Mouse (Mus musculus) gastrocnemius, postnatal 14 days (tissue): ENCODE results near the gene Endov. TPM values are rescaled to one million over a fixed set of nuclear protein-coding genes. Genes with fewer than 3 reads are reported as not detected.

ENCODE experiments used
- DNase-seq: peaks from one replicate; pipeline ENCODE4 v3.0.0; 2021; ENCODE audit warnings: mixed read lengths
- intact Hi-C: fragments of 180-260 bp; cut with DNase I; formaldehyde crosslinking; loops from one replicate; pipeline ENCODE4 v1.15.1; 2025; ENCODE audit warnings: low total_unique reads
- total RNA-seq, 2 experiments: library from RNA; stranded (reverse); gene quantifications; 2 replicates each; pipeline ENCODE4 v1.2.3; 2021

The Endov gene
- total RNA-seq, 2 experiments from 2014 or later = 7.3 to 8.7 TPM

DNA sequence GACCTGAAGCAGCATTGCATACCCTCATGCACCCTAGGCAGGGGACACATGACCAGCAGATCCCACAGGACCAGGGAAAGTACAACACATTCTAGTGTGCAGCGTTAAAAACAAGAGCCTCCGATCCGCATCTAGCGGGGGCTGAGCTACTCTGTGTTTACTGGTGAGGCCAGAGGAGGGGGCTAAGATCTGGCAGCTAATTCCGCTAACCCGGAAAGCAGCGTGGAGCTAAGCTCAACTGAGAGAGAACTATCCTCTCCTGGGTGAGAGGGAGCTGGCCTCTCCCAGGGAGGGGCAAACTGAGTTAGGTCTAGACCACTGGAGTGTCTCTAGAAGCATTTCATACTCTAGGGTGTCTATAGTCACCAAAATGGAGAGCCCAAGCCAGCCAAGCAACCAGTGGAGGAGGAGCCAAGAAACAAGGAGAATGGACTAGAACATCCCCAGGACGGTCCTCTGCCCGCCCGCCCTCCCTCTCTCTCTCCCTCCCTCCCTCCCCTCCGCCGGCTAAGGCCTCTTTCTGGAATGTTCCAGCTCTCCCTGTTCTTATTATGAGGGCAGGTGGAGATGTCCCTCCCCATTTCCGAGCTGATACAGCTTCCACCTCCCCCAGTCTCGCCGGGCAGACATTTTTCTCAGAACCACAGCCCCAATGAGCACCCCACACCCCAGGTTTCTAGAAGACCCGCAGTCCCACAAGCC lies 52.8 kb downstream of the Endov start:
- intact Hi-C loops = no loop called here
- DNase-seq = no peak

DNA sequence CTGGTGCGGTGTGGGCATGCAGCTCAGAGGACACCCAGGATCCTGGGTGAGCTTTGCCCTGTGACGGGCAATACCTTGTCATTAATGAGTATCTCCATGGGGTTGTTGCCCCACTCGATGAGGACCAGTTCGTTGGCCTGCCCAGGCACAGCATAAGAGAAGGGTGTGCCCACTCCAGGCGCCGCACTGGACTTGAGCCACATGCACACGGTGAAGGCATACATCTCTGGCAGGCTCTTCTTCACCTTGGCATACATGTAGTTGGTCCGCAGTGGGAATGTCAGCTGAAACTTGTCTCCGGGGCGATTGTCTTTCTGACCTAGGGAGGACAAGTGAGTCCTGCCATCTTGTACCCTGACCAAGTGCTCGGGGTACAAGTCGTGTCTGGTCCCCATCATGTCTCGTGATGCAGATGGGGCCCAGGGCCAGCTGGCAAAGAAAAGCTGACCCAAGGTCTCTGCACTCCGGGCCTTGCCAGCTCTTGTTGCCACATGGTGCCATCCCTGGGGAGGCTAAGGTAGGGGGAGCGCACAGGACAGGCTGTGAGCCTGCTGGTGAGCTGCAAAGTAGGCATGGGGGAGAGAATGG lies 53.5 kb downstream of the Endov start:
- intact Hi-C loops = no loop called here
- DNase-seq = no peak

DNA sequence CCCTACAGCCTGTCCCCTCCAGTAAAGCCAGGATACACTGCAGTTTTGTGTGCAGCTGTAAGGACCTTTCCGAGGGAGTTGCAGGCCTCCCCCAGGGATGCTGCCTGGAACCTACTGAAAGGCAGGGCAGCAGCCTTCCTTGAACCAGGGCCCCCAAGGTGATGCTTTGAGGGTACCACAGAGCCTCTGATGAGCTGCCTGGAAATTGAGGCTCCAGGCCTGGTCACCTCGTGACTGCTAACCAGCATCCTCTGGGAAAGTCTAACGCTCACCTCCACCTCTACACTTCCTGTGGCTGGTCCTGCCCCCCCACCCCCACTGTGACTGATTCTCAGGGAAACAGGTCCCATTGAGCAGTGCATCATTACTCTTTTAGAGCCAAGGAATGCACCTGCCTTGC lies 54.1 kb downstream of the Endov start:
- intact Hi-C loops = no loop called here
- no peak for DNase-seq

DNA sequence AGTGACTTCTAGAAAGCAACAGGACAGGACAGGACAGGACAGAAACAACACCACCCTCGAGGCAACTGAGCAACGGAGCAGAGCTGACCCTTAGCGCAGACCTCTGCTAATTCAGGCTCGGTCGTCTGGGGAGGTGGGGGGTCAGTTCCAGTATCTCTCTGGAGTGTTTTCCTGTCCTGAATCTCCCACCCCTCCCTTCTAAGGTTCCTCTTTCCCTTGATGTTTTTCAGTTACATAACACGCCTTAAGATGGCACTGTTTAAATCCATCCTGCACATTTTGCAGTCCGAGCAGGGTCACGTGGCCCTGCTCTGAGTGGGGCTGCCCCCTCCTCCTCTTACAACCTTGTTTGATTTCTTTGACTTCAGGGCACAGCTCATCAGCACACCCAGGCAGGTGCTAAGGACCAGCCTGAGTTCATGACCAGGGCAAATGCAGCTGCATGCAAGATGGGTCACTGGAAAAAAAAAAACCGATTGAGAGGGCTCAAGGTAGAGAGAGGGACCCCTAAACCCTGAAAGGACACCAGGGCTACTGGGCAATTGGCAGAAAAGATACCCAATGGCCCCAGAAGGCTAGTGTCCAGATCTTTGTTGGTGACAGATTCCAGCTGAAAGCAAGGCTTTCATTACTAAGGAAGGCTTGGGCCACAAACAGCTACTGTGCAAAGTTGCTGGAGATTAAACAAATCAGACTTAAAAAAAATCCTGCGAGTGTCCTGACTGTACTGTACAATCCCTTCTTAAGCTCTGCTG lies 54.8 kb downstream of the Endov start:
- intact Hi-C loops = no loop called here
- no peak for DNase-seq

DNA sequence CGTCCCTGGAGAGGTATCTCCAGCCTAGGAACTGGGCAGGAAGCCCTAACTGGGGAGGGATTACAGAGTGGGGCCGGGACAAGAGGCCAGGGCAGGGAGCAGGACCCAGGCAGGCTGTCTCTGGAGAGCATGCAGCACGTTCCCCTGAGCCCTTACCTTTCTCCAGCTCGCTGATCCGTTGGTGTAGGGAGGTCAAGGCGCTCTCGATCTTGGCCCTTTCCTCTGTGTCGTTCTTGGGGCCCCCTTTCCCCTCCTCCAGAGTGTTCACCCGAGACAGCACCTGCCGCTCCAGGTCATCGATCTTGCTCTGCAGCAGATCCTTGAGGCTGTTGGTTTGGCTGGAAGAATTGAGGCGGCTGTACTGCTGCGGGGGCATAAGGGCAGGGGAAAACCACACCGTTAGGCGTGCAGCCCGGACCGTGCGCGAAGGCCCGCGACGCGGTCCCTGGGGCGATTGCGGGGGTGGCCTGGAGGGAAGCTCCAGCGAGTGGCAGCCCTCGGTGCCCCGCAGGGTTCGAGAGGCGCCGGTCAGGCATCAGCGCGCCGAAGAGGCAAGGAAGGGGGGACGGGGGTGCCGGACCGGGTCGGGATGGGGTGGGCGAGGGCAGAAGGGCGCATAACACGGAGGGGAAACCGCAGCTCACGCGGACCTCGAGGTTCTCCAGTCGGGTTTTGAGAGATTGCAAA lies 55.5 kb downstream of the Endov start:
- peak; percentile 53 for DNase-seq
- intact Hi-C loops = no loop called here

DNA sequence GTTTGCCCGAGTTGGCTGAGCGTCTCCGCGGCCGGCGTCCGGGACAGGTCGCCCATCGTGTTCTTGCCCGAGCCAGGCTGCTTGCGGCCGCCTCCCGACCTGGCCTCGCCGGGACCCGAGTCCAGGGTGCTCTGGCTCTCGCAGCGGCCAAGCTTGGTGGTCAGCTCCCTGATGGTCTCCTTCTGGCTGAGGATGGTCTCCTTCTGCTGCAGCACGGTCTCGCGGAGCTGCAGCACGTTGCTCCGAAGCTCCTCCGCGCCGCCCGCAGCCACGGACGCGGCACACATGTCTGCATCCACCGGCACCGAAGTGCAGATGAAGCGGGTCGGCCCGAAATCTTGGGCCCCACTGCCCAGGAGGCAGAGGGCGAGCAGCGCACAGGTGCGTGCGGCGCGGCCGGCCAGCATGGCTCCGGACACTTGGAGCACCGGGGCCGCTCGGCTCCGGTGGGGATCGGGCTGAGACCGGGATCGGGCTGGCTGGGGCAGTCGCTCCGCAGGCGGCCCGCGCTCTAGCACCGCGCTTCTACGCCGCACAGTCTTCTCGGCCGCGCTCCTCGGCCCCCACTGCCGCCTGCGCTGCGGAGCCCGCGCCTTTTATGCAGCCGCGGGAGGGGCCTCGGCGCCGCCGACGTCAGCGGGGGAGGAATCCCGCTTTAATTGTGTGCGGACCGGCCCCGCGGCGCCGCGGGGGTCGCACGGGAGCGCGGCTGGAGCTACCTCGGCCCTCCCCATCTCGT lies 56.2 kb downstream of the Endov start, which contains the start of gene Nptx1:
Nptx1 (minus strand) TSS at position 571 of the 739 bp plus-strand sequence.
- intact Hi-C loops = no loop called here
- DNase-seq = no peak

DNA sequence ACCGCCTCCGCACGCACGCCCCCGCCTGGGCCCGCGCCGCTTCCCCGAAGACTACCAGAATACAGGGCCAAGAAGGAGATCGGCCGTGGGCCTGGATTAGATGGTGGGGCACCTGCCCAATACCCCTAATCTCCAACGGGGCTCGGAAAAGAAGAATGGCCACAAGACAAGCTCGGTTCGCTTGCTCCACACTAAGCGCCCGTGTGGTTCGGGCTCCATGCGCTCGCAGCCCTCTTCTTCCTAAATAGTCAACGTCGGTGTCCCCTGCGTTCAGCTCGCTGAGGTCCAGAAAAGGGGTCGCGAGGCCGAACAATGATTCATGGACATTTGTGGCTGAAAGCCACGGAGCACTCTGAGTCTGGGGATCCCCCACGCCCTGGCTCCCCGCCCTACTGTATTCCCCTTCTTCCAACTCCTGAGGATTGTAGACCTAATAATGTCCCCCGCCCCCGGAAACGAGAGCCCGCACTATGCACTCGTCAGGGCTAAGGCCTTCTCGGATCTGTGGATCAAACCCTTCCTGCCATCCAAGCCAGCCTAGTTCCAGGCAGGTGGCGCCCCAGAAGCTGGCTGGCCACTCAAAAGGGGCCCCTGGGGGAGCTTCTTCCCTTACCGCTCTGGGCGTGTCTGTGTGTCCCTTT lies 56.9 kb downstream of the Endov start:
- intact Hi-C loops = no loop called here
- no peak for DNase-seq

DNA sequence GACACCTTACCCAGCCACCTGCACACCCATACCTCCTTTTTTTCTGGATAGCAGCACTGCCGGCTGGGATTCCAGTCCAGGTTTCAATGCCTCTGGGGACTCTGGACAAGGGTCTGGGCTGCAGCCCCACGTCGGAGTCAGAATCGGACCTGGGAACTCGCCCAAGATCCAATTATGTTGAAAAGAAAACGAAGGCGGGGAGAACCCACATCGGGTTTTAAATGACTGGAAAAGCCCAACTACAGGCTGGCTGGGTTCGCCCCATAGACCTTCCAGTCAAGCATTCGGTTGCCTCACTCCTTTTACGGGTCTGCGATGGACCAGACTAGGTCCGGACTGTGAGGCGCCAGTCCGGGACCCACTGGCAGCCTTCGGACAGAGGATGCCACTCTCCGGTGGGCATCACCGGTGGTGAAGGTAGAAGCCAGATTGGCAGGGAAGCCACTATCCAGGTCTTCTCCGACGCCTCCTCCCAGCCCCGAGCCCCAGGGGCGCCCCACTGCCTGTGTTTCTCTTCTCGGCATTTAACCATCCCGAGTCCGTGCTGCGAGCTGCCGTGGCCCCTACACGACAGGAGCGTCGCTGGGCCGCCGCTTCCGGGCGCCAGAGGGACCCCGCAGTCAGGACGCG lies 57.7 kb downstream of the Endov start:
- intact Hi-C loops = no loop called here
- no peak for DNase-seq

DNA sequence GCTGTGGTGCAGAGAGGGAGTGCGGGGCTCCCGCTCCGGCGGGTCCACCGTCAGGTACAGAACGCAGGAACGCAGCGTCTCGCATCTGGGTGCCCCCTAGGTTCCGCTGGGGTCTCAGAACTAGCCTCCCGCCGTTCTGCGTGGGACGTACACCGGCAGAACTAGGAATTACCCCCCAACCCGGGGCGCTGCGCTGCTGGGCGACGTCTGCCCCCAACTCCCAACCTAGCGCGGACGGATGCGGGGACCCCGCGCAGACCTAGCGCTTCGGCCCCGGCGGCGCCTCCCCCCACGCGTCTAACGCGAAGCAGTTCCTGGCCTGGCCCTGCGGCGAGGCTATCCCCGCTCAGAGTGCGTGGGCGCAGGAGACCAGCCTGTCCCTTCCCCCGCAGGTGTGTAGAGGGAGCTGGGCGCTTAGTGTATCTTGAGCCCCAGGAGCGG lies 58.2 kb downstream of the Endov start:
- DNase-seq = no peak
- intact Hi-C loops = no loop called here

DNA sequence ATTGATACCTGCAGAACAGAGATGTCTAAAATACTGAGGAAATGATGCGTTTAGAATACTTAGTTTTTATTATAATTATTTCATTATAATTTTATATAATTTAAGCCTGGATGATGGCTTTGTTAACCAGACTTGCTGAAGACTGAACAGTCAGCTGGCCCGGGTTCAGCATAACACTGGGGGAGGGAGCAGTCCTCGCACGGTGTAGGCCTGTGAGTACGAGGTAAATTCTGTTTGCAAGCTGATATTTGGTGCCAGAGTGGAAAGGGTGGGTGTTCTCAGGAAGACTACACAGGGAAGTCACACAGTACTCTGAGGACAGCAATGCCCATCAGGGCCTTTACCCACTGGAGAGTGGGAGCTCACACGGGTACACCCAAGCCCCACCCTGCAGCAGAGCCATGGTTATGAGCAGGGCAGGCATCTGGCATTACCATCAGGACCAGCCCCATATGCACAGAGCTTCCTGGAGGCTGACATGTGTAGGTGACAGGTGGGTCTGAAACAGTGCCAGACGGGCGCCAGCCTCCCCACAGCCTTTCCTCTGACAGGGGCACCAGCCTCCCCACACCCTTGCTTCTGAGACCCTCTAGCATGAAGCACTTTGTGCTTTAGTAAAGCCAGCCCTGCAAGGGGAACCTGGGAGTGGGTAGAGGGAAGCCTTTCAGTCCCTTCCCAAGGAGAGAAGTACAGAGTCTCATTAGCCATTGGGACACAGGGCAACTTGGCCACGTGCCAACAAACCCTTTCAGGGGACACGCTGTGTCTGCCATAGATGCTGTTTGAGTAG lies 59.6 kb downstream of the Endov start:
- intact Hi-C loops = no loop called here
- no peak for DNase-seq

DNA sequence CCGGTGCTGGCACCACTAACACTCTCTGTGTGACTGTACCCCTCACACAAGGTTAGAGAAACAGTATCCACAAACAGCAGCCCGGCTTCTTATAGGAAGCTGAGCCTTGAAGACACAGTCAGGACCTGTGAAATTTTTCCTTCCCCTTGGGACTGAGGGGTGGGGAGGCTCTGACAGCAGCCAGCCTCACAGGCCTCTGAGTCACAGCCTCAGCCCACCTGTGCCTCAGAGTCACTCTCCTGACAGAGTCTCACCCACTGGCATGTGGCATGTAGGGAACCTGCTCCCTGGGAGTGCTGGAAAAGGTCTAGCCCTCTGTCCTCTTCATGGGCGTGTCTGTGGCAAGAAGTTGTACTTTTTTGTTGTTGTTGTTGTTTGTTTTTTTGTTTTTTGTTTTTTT lies 60.3 kb downstream of the Endov start:
- intact Hi-C loops = no loop called here
- DNase-seq = no peak

DNA sequence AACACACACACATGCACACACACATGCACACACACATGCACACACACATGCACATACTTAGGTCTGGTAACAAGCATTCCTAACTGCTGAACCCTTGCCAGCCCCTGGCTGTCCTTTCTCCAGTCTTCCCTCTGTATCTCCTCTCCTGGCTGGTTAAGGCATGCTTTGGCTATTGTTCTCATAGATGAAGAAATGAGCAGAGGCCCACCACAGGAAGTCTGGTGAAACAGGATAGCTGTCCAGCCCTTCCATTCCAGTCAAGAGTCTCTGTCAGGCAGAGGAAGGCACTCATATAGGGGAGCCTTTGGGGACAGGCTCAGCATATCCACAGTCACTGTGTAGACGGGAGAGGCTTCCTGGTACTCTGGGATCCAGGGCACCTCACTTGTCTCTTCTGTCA lies 61.2 kb downstream of the Endov start:
- intact Hi-C loops = no loop called here
- no peak for DNase-seq

DNA sequence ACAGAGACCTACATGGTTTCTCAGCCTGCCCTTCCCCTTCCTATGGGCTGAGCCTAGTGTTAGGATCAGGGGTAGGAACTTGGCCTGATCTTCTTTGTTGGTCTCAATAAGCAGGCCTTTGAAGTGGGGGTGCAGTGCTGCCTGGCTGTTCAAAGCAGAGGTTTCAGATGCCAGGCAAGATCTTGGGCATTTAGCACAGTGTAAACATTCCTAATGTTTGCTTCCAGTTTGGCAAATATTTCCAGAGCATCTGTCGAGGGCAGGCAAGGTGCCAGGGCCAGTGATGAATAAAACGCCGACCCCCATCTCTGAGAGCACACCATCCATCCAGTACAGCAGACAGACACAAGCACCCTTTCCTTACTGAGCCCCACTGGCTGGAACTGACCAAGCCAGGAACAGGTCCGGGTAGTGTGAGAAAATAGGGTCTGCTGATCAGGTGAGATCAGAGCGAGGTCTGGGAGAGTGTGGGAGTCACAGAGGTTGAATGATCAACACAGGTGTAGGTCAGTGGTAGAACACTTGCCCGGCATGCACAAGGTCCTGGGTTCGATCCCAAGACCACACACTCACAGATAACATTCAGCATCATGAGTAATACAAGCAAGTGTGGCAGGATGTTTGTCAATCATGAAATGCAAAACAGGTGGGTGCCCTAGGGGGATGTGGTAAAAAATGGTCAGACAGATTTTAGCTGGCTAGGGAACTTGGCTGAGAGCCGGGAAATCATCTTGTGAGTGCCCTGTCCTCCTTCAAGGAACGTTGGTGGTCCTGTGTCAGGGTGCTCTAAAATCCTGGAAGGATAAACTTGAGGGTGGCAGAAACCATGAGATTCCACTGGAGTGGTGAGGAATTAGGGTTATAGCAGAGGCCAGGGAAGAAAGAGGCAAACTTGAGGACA lies 62.0 kb downstream of the Endov start:
- DNase-seq = no peak
- intact Hi-C loops = no loop called here

DNA sequence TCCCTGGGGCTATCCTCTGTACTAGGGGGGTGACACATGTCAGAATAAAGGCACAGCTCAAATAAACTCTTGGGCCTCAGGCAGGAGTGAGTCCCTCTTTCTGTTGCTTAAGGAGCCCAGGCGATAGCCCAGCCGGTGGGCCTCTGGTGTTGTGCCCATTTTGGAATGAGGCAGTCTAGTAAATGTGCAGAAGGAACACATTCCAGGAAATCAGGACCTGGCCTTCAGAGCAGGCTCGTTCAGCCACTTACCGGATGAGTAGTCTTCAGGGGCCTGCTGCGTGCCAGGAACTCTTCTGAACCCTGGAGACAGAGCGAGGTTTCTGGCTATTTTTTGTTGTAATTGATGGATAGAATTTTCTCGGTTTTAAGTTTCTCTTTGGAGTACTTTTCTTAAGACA lies 63.6 kb downstream of the Endov start:
- no peak for DNase-seq
- intact Hi-C loops = no loop called here

DNA sequence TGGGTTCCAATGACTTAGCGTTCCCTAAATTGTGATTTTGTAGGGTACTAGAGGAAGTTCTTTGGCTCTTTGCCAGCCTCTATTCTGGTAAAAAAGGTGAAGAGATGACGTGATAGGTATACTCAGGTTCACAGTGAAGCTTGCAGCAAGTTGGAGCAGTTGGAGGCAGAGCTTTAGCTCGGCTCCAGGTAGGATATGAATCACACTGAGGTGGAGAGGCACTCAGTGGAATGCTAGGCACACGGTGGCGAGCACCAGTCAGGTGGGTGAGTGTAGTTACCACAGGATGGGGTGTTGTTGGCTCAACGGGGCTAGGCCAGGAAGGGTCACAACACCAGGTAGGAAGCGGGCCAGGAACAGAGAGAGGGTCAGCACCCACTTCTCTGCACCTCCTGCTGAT lies 64.0 kb downstream of the Endov start:
- DNase-seq = no peak
- intact Hi-C loops = no loop called here

DNA sequence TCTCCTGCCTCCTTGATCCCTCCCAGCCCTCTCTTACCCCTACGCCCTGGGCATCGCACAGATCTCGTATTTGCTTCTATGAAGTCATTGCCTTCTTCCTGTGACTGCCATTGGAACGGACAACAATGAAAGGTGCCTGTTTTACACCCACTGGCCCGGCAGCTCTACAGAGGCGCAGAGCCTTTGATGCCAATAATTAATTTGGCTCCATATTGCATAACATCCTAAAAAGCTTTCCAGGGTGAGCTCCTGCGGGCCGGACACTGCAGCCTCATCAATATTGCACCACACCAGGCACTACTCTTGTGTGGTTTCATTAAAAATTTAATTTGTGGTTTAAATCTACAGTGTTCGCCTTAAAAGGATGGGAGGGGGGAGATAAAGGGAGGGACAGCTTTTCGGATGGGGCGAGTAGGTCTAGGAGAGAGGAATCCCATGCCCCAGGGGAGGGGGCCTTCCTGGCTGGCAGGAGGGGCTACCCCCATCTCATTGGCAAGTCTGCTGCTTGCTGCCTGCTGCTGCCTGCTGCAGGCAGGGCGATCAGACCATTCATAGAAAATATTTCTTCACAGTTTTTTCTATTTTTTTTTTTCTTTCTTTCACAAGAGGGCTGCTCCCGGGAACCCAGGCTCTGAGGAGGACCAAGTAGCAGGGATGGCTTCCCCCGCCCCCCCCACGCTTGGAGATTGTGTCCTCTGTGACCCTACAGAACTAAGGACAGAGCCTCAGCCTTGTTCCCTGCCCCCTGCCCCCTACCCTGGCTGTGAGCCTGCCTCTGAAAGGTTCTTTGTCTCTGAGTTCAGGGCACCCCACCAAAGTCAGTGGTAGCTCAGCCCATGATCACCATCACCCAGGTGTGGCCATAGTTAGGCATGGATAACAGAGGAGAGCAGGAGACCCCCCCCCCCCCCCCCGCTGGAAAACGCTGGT lies 67.1 kb downstream of the Endov start:
- intact Hi-C loops = no loop called here

More for the DNA sequence above, 67.1 kb downstream of the Endov start:
- no peak for DNase-seq
